Mouse (Mus musculus) heart, postnatal 0 days (tissue): ENCODE data around the gene Arl15.

Experiments
- CTCF ChIP-seq: IDR thresholded peaks from 2 replicates; pipeline ENCODE4 v1.5.1; 2016; ENCODE audit warnings: antibody characterized with exemption, control low read depth, low read depth
- EP300 ChIP-seq: IDR thresholded peaks from 2 replicates; pipeline ENCODE4 v1.6.1; 2016; ENCODE audit warnings: antibody characterized with exemption, low read depth

DNA sequence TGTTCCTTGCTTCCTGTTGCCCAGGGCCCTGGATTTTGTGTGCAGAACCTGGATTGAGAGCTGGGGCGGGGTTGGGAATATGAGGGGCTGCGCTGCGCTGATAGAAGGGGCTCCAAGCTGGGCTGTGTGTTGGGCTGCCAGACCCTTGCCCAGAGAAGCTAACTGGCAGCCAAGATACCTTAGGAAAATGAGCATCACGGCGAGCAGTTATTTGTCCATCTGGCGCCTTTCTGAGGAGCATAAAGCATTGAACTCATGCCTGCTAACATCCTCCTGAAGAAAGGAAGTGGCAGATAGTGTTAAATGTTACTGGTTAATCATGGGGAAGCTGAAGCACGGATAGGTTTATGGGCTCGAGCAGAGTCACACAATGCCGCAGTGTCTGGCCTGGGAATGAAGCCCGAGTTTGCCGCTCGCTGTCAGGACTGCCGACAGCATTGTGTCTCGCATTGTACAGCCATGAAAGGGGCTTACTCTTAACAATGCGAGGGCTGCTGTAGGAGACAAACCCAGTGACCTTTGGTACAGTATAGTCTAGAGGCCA, 123.6 kb downstream of the Arl15 start:
- TF ChIP-seq EP300, result no peak
- TF ChIP-seq CTCF, result no peak
